Mouse (Mus musculus): ENCODE results near the gene Wdr31. TPM values are rescaled to one million over a fixed set of nuclear protein-coding genes. Genes with fewer than 3 reads are reported as not detected.

The Wdr31 gene
- total and polyA plus RNA-seq, 3 experiments, result 3.0 to 5.0 (median 3.8) TPM

DNA sequence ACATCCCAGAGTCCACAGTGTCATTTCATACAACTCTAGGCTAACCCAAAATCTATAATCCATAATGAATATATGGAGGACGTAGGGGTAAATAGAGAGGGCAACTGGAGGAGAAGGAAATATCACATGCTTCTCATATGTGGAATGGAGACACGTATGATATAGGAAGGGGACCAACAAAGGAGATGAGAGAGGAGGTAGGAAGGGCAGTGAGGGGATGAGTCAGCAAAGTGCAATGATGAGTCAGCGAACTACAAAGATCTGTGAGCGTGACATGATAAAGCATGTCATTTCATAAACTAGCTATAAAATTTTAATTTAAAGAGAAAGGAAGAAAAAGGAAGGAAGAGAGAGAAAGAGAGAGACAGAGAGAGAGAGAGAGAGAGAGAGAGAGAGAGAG is 39.2 kb downstream of the Wdr31 start (continued):
- TF ChIP-seq CHD2 (IDR thresholded peaks at IDR 0.05; ENCODE audit: low read length) (no peak), MYC (IDR thresholded peaks at IDR 0.05; ENCODE audit: low read depth, low read length) (0 out of 2 replicates have a peak, but pooled peaks have one; percentile 26), MAFK (IDR thresholded peaks at IDR 0.05; ENCODE audit: insufficient replicate concordance, low read length) (peak; percentile 98), TCF12 (IDR thresholded peaks at IDR 0.05; ENCODE audit: low read depth, low read length) (no peak), UBTF (IDR thresholded peaks at IDR 0.05; ENCODE audit: low read depth, low read length) (no peak), ZC3H11A (IDR thresholded peaks at IDR 0.05; ENCODE audit: low read depth, low read length) (no peak), ZKSCAN1 (IDR thresholded peaks at IDR 0.05; ENCODE audit: borderline replicate concordance, low read depth, low read length) (no peak)

- Histone ChIP-seq H3K36me3 (replicated peaks in 1 of 2; ENCODE audit: control insufficient read depth in 1 of 2, insufficient read depth in 1 of 2, low read length in 1 of 2) (peaks cover 7 to 30% of the 10 kb centered on the region in 2 experiments), H3K27ac (ENCODE audit: insufficient read depth, low read depth) (no peak overlapping the region), H3K4me1 (ENCODE audit: control insufficient read depth in 1 of 2, insufficient read depth in 2 of 2) (peaks cover 8 to 49% of the 10 kb centered on the region in 2 experiments; a peak in 3 of 4 replicates), H3K79me2 (replicated peaks; ENCODE audit: control insufficient read depth, extremely low read depth, insufficient read depth, poor library complexity, severe bottlenecking) (no peaks in the 10 kb centered on the region), H3K9me3 (replicated peaks; ENCODE audit: low read length) (no peaks in the 10 kb centered on the region), H3K4me2 (ENCODE audit: insufficient read depth, low read depth, poor library complexity, severe bottlenecking) (no peak overlapping the region), H3K9ac (ENCODE audit: insufficient read depth, low read depth) (no peak overlapping the region), H3K4me3 (replicated peaks in 1 of 3; ENCODE audit: low read depth in 2 of 3, low read length in 2 of 3, poor library complexity in 1 of 3) (no peak overlapping the region), H3K27me3 (replicated peaks) (no peaks in the 10 kb centered on the region)
- in situ Hi-C loops (cut with MboI; ENCODE audit: low pct_ligation_motif_present, low pct_unique_long_range_greater_than_20kb, low sequenced_read_pairs) (no loop called here), dilution Hi-C loops (cut with MboI; ENCODE audit: extremely low pct_ligation_motif_present, extremely low pct_unique_long_range_greater_than_20kb, low sequenced_read_pairs) (no loop called here)
- peak; percentile 48; the same call in 1 of the 2 replicates for TF ChIP-seq MXI1 (IDR thresholded peaks at IDR 0.05; ENCODE audit: low read depth, low read length)
- no peak for TF ChIP-seq RAD21 (IDR thresholded peaks at IDR 0.05; ENCODE audit: low read depth, low read length)
- TF ChIP-seq ETS1 (conservative IDR thresholded peaks at IDR 0.05; ENCODE audit: low read depth, low read length), result no peak
- peak; percentile 66; the same call in 1 of the 2 replicates for TF ChIP-seq IRF4 (IDR thresholded peaks at IDR 0.05; ENCODE audit: low read depth, low read length)
- peak; percentile 34; the same call in 1 of the 2 replicates for TF ChIP-seq EP300 (IDR thresholded peaks at IDR 0.05; ENCODE audit: low read length)
- DNase-seq (ENCODE audit: extremely low read depth), result peak; percentile 31
Observed at GRCm38 (mm10) chr4:62430678-62431077, 40.0 kb downstream of the Wdr31 start.

- no peaks in the 10 kb centered on the region for H3K27me3 ChIP-seq (replicated peaks)
- TF ChIP-seq MAFK (IDR thresholded peaks at IDR 0.05; ENCODE audit: insufficient replicate concordance, low read length) (no peak), ETS1 (conservative IDR thresholded peaks at IDR 0.05; ENCODE audit: low read depth, low read length) (no peak), UBTF (IDR thresholded peaks at IDR 0.05; ENCODE audit: low read depth, low read length) (no peak), HCFC1 (IDR thresholded peaks at IDR 0.05; ENCODE audit: low read depth, low read length) (no peak), MXI1 (IDR thresholded peaks at IDR 0.05; ENCODE audit: low read depth, low read length) (no peak), MAZ (IDR thresholded peaks at IDR 0.05; ENCODE audit: low read depth, low read length) (no peak), NRF1 (IDR thresholded peaks at IDR 0.05; ENCODE audit: low read depth, low read length) (no peak), ZKSCAN1 (IDR thresholded peaks at IDR 0.05; ENCODE audit: borderline replicate concordance, low read depth, low read length) (no peak), TBP (conservative IDR thresholded peaks at IDR 0.05; ENCODE audit: low read depth, low read length) (no peak), CHD1 (IDR thresholded peaks at IDR 0.05; ENCODE audit: low read depth, low read length) (no peak)
- no peak for DNase-seq (ENCODE audit: extremely low read depth)
Observed at GRCm38 (mm10) chr4:62429616-62430015, 41.1 kb downstream of the Wdr31 start.

More at GRCm38 (mm10) chr4:62429616-62430015, 41.1 kb downstream of the Wdr31 start:
- Histone ChIP-seq H3K9ac (ENCODE audit: insufficient read depth, low read depth) (no peak overlapping the region), H3K4me3 (replicated peaks in 1 of 3; ENCODE audit: low read depth in 2 of 3, low read length in 2 of 3, poor library complexity in 1 of 3) (no peak overlapping the region), H3K36me3 (replicated peaks in 1 of 2; ENCODE audit: control insufficient read depth in 1 of 2, insufficient read depth in 1 of 2, low read length in 1 of 2) (peaks cover 18 to 41% of the 10 kb centered on the region in 2 experiments), H3K4me1 (ENCODE audit: control insufficient read depth in 1 of 2, insufficient read depth in 2 of 2) (peaks cover 8 to 42% of the 10 kb centered on the region in 2 experiments; a peak in 3 of 4 replicates), H3K27ac (ENCODE audit: insufficient read depth, low read depth) (no peak overlapping the region), H3K4me2 (ENCODE audit: insufficient read depth, low read depth, poor library complexity, severe bottlenecking) (no peak overlapping the region), H3K9me3 (replicated peaks; ENCODE audit: low read length) (no peaks in the 10 kb centered on the region), H3K79me2 (replicated peaks; ENCODE audit: control insufficient read depth, extremely low read depth, insufficient read depth, poor library complexity, severe bottlenecking) (no peaks in the 10 kb centered on the region)
- dilution Hi-C loops (cut with MboI; ENCODE audit: extremely low pct_ligation_motif_present, extremely low pct_unique_long_range_greater_than_20kb, low sequenced_read_pairs) (no loop called here), in situ Hi-C loops (cut with MboI; ENCODE audit: low pct_ligation_motif_present, low pct_unique_long_range_greater_than_20kb, low sequenced_read_pairs) (loop anchor here (5.0 kb wide), 1 partner anchor 78 kb away; no protein-coding TSS in a partner anchor)
